Mouse (Mus musculus): ENCODE results near the gene Polr2g.
"Not testable (repeated sequence)": the region's sequence is repeated elsewhere in the genome, so short reads cannot be mapped to it uniquely, and the experiment has no call there.

Gene Polr2g

DNA sequence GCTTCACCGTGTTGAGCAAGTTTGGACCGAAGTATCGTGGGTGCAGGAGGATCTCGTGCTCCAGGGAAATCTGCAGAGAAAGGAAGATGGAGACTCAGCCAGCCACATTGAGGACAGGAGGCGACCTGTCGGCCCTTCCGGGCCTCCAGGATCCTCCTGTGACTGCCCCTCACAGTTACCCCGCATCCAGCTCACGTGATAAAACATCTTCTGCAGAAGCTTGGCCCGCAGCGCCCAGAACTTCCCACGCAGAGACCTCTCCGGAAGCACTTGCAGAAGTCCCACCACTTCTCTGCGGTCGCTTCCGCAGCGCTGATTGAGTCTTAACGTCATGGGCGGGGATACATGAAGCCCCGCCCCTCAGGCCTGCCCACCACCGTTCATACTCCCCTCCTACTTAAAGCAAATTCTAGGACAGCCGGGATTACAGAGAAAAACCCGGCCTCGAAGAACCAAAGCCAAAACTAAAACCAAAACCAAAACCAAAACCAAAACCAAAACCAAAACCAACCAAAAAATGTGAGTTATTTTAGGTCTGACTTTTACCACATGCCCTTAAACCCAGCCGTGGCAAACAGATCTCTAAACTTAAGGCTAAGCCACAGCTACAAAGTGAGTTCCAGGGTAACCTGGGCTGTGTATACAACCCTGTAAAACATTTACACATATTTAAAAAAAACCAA lies at the start of gene Polr2g:
TSS of gene Polr2g (minus strand) at position 314 of the 683 bp plus-strand sequence.
- DNase-seq (ENCODE audit: low spot score), result peak; percentile 85

DNA sequence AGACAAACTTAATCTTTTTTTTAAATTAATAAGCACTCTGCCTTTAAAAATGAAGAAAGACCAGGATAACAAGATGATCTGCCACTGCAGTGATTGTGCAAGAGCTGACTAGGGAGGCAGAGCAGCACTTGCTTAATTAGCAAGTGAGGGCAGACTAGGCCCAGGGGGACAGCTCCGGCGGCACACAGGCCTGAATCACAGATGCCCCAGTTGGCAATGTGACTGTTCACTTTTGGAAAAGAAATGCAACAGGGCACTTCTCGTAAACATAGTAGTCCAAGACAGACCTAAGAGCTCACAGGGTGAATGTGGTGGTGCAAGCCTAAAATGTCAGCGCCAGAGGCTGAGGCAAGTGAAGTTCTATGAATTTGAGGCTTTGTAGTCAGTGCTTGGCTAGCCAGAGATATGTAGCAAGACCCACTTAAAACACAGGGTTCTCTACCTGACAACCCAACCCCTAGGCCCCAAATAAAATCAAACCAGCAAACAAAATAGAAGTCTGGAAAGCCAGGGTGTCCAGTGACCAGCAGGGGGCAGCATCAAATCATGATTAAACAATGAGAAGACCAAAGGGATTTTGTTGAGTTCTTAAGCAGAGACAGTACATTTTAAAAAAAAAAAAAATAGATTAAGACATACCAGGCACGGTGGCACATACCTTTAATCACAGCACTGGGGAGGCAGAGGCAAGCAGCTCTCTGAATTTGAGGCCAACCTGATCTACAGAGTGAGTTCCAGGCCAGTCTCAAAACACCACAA lies 46.2 kb upstream of the Polr2g start:
- DNase-seq (ENCODE audit: low spot score), result peak; percentile 82

DNA sequence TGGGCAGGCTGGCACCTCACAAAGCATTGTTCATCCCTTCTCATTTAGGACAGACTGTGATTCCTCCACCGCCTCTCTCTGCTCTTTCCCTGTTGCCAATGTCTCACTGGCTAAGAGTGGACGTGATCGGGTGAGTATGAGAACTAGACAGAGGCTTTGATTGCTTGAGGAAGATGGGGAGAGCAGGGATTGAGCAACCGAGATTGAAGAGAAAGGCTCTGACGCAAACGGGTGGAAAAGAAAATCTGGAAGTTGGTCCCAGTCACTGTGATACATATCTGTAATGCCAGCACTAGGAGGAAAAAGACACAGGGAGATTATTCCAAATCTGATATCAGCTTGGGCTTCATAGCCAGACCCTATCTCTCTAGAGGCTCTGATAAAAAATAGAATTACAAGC lies 44.6 kb upstream of the Polr2g start:
- no peak for DNase-seq (ENCODE audit: low spot score)

DNA sequence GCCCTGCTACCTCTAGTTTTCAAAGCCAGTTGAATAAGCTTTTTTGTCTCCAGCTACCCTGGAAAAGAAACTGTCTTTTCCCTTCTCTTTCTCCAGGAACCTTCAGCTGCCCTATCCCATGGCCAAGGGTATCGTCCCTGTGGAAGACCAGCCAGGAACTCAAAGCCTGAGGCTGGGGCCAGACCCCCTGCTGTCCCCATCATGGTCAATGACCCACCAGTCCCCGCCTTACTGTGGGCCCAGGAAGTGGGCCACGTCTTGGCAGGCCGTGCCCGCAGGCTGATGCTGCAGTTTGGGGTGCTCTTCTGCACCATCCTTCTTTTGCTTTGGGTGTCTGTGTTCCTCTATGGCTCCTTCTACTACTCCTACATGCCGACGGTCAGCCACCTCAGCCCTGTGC lies 42.6 kb upstream of the Polr2g start:
- DNase-seq (ENCODE audit: low spot score), result no peak

DNA sequence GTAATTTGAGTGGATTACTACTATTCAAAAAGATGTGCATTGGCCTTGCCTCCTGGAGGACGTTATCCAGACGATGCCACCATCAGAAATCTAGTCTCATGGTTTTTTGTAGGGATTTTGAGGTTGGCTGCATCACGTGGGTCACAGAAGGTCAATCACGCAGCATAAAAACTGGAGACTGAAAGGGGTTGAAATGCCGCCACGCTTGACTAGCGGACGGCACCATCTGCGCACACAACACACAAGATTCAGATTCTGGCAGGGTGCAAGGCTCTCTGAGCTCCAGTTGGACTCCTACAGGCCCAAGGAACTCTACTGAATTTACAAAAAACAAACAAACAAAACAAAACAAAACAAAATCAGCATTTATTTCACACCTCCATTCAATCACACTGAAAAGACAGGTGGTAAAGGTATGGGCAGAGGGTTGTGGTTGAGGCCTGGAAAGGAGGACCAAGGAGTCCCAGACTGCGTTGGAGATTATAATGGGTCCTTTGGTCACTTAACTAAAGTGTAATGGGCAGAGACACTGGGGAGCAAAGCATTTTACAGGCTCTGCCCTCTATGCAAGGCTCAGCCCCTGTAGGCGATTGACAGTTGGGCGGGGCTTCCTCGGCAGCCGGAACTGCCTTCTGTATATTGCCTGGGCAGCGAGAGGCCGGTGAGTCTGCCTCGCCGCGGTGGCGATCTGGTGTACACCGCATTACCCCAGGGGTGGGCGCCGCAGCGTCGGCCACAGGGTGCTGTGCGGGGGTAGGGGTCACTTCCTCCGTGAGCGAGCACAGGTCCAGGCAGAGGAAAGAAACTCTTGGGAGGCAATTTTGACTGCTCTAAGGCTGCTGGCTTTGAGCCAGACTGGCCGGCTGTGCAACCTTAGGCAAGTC lies 41.8 kb upstream of the Polr2g start:
- peak; percentile 70 for DNase-seq (ENCODE audit: low spot score)

DNA sequence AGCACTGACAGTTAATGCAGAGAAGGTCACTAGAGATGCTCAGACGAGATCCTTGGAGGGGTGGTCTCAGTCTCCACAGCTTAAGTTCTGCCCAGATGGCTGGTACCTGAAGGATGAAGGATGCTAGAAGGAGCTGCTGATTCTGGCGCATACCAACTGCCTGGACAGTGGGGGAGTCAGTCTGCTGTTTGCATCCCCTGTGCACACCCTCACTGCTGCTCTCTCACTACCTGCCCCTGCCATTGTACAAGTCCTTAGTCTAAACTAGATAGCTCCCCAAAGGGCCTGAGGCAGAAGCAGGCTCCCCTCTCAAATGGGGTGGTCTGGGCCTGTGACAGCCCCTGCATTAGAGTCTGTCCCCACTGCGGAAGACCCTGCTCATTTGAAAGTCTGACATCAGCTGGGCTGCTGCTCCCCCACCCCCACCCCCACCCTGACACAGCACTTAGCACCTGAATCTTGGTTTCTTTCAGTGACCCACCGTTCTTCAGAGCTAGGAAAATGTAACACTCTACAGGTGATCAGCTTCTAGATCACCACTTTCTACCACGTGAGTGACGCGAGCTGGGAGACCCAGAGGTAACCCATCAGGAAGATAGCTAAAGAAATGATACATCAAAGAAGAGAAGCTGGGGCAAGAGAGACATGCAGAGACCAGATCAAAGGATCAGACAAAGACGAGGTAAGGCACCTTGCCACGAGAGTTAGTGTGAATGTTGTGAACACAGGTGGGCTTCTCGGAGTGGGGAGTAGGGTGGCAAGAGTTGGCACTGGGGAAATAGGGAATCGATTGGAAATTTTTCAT lies 40.9 kb upstream of the Polr2g start, which contains the start of gene Gng3:
TSS of gene Gng3 (minus strand) at position 92 of the 805 bp plus-strand sequence.
- DNase-seq (ENCODE audit: low spot score), result no peak

DNA sequence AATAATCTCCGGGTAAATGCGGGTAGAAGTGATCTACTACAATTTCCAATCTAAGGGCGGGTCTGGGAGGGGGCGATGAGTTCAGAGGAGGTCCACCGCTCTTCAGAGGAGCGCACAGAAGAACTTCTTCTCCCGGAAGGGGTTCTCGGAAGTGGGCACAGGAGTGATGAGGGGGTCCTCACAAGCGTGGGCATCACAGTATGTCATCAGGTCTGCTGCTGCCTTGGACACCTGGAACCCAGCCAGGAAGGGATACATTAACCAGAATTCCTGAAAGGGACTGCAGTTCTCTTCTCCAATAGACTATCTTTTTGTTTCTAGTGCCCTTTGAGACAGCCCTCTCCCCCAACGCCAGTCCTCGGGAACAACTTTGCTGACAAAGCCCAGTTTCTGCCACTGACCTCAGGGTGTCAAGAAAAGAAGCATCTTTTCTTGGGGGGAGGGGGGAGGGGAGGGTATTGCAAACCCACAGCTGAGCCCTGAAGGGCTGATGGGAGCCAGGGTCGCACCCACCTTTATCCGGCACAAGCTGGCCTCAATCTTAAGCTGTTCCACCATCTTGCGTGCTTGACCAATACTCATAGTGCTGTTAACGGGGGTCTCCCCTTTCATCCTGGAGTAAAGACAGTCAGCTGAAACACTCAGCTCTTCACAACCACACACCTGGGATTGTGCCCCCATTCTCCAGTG lies 39.8 kb upstream of the Polr2g start:
- peak; percentile 36 for DNase-seq (ENCODE audit: low spot score)

DNA sequence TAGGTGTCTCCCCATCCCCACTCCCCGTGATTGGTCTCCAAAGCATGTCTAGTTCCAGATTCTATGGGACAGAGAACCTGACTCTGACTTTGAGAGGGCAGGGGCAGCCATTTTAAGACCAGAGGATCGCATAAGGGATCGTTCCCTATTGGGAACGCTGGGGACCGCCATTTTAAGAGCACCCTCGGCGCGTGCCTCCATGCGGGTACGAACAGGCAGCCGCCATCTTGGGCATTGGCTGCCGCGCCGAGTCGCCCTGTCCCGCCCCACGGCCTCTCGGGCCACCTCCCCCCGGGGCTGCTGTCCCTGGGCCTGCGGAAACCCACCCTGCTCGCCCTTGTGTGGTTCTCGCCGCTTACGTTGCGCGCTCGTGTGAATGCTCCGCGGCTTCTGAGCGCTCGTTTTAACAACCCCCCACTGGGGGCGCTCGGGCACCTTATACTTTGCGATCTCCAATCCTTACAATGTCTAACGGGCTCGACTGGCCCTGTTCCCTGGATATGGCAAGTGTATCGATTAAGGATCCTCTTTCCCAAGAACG lies 38.9 kb upstream of the Polr2g start, which contains the start of gene Bscl2:
TSS of gene Bscl2 (plus strand) at position 217 of the 541 bp plus-strand sequence.
- DNase-seq (ENCODE audit: low spot score), result peak; percentile 67

DNA sequence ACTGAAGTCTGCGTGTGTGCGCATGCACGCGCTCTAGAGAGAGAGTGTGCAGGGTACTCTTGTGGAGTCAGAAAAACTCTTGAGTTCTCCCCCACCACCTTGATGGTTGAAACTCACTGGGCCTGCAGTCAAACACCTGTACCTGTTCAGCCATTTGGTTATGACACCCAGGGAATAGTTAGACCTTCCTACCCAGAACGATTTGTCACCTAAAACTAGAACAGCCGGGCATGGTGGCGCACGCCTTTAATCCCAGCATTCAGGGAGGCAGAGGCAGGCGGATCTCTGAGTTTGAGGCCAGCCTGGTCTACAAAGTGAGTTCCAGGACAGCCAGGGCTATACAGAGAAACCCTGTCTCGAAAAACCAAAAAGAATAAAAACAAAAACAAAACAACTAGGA lies 38.0 kb upstream of the Polr2g start:
- DNase-seq (ENCODE audit: low spot score), result not testable (repeated sequence)

DNA sequence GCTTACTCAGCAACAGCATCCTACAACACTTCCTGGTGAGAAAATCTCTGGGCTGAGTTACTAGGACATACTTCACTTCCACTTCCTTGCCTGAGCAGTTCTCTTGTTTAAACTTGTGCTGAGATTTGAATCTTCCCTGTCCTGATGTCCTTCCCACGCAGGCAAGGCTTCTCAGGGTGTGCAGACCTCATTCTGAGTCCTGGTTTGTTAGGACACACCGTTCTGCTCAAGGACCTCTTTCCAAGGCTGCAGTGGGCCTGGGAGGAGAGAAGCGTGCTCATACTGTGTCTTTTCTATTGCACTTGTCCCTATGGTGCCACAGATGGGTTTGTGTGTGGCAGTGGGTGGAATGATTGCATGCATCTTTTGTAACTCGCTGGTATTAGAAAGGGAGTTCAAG lies 34.6 kb upstream of the Polr2g start:
- no peak for DNase-seq (ENCODE audit: low spot score)

DNA sequence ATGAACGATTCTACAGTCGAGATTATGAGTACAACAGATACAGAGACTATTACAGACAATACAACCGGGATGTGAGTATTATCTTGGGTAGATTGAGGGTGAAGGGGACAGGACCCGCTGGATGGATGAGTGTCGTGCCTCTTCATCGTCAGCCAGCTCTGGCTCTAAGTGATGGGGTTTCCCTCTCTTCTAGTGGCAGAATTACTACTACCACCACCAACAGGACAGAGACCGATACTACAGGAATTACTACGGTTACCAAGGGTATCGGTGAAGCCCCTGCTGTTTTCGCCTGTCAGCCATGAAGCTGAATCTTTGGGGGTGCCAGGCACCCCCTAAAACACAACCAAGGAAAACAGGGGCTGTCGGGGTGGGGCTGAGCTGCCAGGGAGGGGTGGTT lies 32.9 kb upstream of the Polr2g start:
- no peak for DNase-seq (ENCODE audit: low spot score)

DNA sequence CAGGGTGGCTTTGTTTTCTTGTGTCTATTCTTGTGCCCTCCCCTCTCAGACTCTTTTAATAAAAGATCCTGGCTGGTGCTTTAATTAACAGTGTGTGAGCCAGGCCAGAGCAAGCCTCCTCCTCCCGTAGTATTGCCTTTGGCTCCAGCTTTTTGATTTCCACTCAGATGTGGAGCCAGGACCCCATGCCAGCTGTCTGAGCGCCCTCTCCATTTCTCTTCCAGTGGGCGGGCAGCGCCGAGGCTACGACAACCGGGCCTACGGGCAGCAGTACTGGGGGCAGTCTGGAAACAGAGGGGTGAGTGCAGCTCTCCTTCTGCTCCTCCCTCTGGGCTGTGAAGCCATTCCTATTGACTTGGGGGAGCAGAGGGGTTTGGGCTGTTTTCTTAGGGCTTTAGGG lies 32.3 kb upstream of the Polr2g start:
- no peak for DNase-seq (ENCODE audit: low spot score)

DNA sequence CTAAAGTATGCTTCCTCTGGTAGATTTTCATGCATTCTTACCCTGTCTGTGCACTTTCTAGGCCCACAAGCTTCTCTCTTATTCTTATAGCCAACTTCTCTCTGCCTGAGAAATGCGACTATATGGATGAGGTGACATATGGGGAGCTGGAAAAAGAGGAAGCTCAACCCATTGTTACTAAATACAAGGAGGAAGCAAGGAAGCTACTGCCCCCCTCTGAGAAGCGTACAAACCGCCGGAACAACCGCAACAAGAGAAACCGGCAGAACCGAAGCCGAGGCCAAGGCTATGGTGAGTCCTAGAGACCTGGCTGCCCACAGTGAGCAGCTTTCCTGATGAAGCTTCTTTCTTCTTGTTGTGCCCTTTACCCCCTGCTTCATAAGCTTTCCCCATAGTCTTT lies 31.3 kb upstream of the Polr2g start, which contains the start of gene AC129217.1:
TSS of gene AC129217.1 (plus strand) at position 114 of the 400 bp plus-strand sequence.
- DNase-seq (ENCODE audit: low spot score), result no peak

DNA sequence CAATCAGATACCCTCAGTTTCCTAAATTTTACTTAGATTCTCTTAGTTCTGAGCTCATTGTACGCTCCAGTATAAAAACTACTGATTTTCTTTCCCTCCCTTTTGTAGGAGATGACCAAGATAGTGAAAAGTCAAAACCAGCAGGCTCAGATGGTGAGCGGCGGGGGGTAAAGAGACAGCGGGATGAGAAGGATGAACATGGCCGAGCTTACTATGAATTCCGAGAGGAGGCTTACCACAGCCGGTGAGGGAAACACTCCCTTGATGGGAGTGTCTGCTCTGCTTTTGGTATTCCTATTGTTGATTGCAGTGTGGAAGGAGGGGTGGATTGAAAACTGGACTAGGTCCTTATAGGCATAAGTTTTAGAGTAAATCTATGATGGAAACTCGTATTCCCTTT lies 24.3 kb upstream of the Polr2g start:
- DNase-seq (ENCODE audit: low spot score), result no peak

DNA sequence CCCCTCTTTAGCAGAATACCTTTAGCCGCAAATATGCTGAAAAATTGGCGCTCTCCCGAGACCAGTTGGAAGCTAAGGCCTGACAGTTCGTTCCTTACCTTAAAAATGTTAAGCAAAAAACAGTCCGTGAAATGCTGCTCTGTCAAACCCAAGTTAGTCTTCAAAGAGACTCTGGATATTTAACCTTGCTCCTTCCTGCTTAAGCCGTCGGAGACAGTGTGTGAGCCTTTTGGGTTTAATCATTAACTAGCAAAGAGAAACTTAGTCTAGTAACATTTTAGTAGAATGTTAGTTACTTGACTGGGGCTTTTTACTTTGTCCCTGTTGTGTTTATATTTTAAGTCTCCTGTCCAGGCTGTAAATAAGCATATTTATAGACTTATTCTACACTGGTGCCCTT lies 22.8 kb upstream of the Polr2g start:
- DNase-seq (ENCODE audit: low spot score), result no peak

DNA sequence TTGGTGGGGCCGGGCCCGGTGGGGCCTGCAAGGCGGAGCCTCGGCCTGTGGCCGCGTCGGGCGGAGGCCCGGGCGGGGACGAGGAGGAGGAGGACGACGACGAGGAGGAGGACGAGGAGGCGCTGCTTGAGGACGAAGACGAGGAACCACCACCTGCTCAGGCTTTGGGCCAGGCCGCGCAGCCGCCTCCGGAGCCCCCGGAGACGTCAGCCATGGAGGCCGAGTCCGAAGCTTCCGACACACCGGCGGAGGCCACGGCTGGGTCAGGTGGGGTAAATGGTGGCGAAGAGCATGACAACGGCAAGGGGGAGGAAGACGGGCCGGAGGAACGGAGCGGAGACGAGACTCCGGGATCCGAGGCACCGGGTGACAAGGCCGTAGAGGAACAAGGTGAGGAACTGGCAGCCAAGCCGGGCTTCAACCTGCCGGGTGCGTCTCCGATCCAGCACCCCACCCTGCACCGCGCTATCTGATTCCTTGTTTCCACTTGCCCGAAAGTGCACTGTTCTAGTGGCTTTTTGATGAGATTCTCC lies 22.1 kb upstream of the Polr2g start:
- DNase-seq (ENCODE audit: low spot score), result no peak

DNA sequence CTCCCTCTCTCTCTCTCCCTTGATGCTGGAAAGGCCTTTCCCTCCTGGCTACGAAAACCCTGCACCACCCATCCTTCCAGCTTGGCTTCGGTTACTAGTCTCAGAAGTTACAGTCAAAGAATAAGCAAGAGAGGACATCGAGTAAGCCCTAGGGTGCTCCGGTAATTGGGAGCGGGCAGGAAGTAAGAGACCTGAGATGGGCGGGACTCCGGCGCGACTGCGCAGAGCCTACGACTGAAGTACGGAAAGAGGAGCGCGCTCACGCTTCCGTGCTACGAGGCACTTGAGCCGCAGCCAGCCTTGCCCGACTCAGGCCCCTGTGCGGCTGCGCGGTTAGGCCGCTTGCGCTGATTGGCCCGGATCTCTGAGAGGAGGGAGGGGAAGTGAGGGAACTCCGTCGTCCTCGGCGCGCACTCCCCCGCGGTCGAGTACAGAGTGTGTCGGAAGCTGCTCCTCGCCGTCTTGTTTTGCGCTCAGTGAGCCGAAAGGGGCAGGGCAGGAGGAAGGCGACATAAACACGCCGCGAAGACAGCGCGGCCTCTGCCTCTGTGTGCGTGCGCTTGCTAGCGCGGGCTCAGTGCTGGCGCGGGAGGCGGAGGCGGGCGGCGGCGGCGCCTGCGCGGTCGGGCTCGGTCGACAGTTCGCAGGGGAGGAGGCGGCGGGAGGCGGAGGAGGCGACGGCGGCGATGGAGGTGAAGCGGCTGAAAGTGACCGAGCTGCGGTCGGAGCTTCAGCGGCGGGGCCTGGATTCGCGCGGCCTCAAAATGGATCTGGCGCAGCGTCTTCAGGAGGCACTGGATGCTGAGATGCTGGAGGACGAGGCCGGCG lies 21.4 kb upstream of the Polr2g start, which contains the start of gene Hnrnpul2:
TSS of gene Hnrnpul2 (plus strand) at position 415 of the 828 bp plus-strand sequence.
- DNase-seq (ENCODE audit: low spot score), result peak; percentile 94

DNA sequence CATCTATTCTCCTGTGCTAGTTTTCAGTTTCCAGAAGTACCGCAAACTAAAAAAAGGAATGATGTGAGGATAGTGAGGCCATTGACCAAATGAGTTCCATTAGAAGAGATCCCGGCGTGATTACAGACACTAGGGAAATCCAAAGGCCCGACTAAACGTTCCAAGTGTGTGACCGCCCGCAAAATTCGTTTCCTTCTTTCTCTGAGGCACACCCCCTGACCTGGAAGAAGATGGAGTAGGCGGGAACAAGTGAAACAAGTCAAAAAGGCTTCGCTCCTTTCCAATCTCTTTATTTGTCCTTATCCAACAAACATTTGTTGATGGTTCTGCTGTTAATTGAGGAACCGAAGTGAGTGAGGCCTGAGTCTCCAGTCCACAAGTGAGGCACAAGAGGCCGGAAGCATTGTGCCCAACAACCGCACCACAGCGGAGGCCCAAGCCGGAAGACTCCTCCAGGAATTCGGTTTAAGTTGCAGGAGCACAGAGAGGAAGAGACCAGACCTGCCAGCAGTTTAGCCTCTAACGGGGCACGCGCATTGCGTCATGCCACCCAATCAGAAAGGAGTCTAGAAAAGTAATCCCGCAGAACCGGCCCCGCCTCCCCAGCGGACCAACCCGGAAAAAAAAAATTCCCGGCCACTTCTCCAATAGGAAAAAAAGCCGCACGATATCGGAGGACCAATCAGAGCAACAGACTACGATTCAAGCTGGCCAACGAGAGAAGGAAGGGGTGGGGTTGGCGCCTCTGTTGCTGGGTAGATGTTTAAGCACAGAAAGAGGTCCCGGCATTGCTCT lies 20.6 kb upstream of the Polr2g start, which contains the start of gene Ttc9c:
TSS of gene Ttc9c (minus strand) at position 533 of the 795 bp plus-strand sequence.
- DNase-seq (ENCODE audit: low spot score), result peak; percentile 80
